Mouse (Mus musculus): ENCODE data around the gene Stx16.

Gene Stx16

GRCm38 (mm10) chr2:174126522-174127375, 50.6 kb downstream of the Stx16 start:
- peak; percentile 76 for DNase-seq (ENCODE audit: low spot score)

GRCm38 (mm10) chr2:174127376-174127713, 51.2 kb downstream of the Stx16 start:
- DNase-seq (ENCODE audit: low spot score), result no peak

- DNase-seq (ENCODE audit: low spot score), result no peak
These were observed 52.8 kb downstream of the Stx16 start for GRCm38 (mm10) chr2:174128926-174129325.

GRCm38 (mm10) chr2:174130468-174131097, 54.5 kb downstream of the Stx16 start:
- no peak for DNase-seq (ENCODE audit: low spot score)

- no peak for DNase-seq (ENCODE audit: low spot score)
These were observed 56.4 kb downstream of the Stx16 start for GRCm38 (mm10) chr2:174132413-174132969.

All from embryo, embryonic 10.5 days (tissue).